Mouse (Mus musculus) liver, adult 10 weeks (tissue): ENCODE measurements around the gene Rpl23. TPM values are rescaled to one million over a fixed set of nuclear protein-coding genes. Genes with fewer than 3 reads are reported as not detected.

ENCODE experiments used
- polyA plus RNA-seq: library from polyadenylated mRNA; stranded (reverse); fragments of 350-450 nt; fragmentation: Illumina TruSeq; extraction: RNeasy Lipid Tissue Mini Kit (QIAGEN cat#74804); gene quantifications from one replicate; pipeline ENCODE4 v1.2.3, GENCODE M21; 2014; ENCODE audit warnings: low read depth, low replicate concordance

The Rpl23 gene
- polyA plus RNA-seq: 672 TPM

GRCm38 (mm10) chr11:97781832-97782563 is at the start of gene Rpl23:
TSS of gene Rpl23 (minus strand) at chr11:97782437.

GRCm38 (mm10) chr11:97798782-97799145 is 16.5 kb upstream of the Rpl23 start, which contains the start of gene Lasp1:
TSS of gene Lasp1 (plus strand) at chr11:97799000.

GRCm38 (mm10) chr11:97775808-97776496 is 6.3 kb downstream of the Rpl23 start, which contains the start of gene 1700001P01Rik:
TSS of gene 1700001P01Rik (minus strand) at chr11:97775918.

GRCm38 (mm10) chr11:97766154-97766881 is 15.9 kb downstream of the Rpl23 start, which contains the start of gene Cwc25:
TSS of gene Cwc25 (minus strand) at chr11:97766556.

GRCm38 (mm10) chr11:97744063-97744717 is 38.0 kb downstream of the Rpl23 start, which contains the start of gene Pip4k2b:
TSS of gene Pip4k2b (minus strand) at chr11:97744704.

Other genes starting within 250 kb of the Rpl23 start
- 0.05 TPM for gene Srcin1, start 206.3 kb downstream of the Rpl23 start, polyA plus RNA-seq
- not detected for gene Epop, start 152.7 kb downstream of the Rpl23 start, polyA plus RNA-seq
- 2.0 TPM for gene Mllt6, start 119.0 kb downstream of the Rpl23 start, polyA plus RNA-seq
- 14.6 TPM for gene Cisd3, start 96.6 kb downstream of the Rpl23 start, polyA plus RNA-seq
- 0.98 TPM for gene Pcgf2, start 81.9 kb downstream of the Rpl23 start, polyA plus RNA-seq
- gene Psmb3, start 79.0 kb downstream of the Rpl23 start, polyA plus RNA-seq: 20.8 TPM
- gene Pip4k2b, start 37.7 kb downstream of the Rpl23 start, polyA plus RNA-seq: 7.0 TPM
- gene Cwc25, start 15.9 kb downstream of the Rpl23 start, polyA plus RNA-seq: 8.0 TPM
- gene 1700001P01Rik, start 6.5 kb downstream of the Rpl23 start, polyA plus RNA-seq: not detected
- 30.9 TPM for gene Lasp1, start 16.6 kb upstream of the Rpl23 start, polyA plus RNA-seq
- gene B230217C12Rik, start 58.3 kb upstream of the Rpl23 start, polyA plus RNA-seq: 0.77 TPM
- gene Fbxo47, start 101.7 kb upstream of the Rpl23 start, polyA plus RNA-seq: 0.98 TPM
- gene Plxdc1, start 204.0 kb upstream of the Rpl23 start, polyA plus RNA-seq: not detected
- not detected for gene Arl5c, start 213.7 kb upstream of the Rpl23 start, polyA plus RNA-seq
- not detected for gene Cacnb1, start 240.6 kb upstream of the Rpl23 start, polyA plus RNA-seq
- 93.7 TPM for gene Rpl19, start 244.3 kb upstream of the Rpl23 start, polyA plus RNA-seq